Mouse (Mus musculus): ENCODE data around the gene Timm50. TPM values are rescaled to one million over a fixed set of nuclear protein-coding genes. Genes with fewer than 3 reads are reported as not detected.

The Timm50 gene
- 9.9 TPM for polyA plus RNA-seq (2014; fragmentation: Illumina TruSeq; extraction: RNeasy Lipid Tissue Mini Kit (QIAGEN cat#74804))

GRCm38 (mm10) chr7:28311926-28312543, at the start of gene Timm50:
Gene Timm50, minus strand, starts transcription at chr7:28312072.

GRCm38 (mm10) chr7:28350155-28350883, 38.4 kb upstream of the Timm50 start, which contains the start of gene Rps16:
Gene Rps16, plus strand, starts transcription at chr7:28350652.

GRCm38 (mm10) chr7:28338108-28338998, 26.5 kb upstream of the Timm50 start, which contains the start of gene Supt5:
Gene Supt5, minus strand, starts transcription at chr7:28338746.

GRCm38 (mm10) chr7:28301616-28302433, 10.0 kb downstream of the Timm50 start, which contains the start of gene Dll3:
Gene Dll3, minus strand, starts transcription at chr7:28302238.

GRCm38 (mm10) chr7:28290638-28291590, 21.0 kb downstream of the Timm50 start, which contains the start of gene Selenov:
Gene Selenov, minus strand, starts transcription at chr7:28291186.

GRCm38 (mm10) chr7:28277615-28278278, 34.1 kb downstream of the Timm50 start, which contains the start of gene Eid2b:
Gene Eid2b, plus strand, starts transcription at chr7:28277739.

GRCm38 (mm10) chr7:28267129-28268041, 44.5 kb downstream of the Timm50 start, which contains the start of gene Eid2:
Gene Eid2, plus strand, starts transcription at chr7:28267881.

Other genes starting within 250 kb of the Timm50 start
- 0.20 TPM for gene Fcgbp, start 240.8 kb downstream of the Timm50 start, polyA plus RNA-seq (2014; fragmentation: Illumina TruSeq; extraction: RNeasy Lipid Tissue Mini Kit (QIAGEN cat#74804))
- gene 9530053A07Rik, start 182.6 kb downstream of the Timm50 start, polyA plus RNA-seq (2014; fragmentation: Illumina TruSeq; extraction: RNeasy Lipid Tissue Mini Kit (QIAGEN cat#74804)): not detected
- gene Fbl, start 142.4 kb downstream of the Timm50 start, polyA plus RNA-seq (2014; fragmentation: Illumina TruSeq; extraction: RNeasy Lipid Tissue Mini Kit (QIAGEN cat#74804)): 16.9 TPM
- 0.51 TPM for gene Dyrk1b, start 132.6 kb downstream of the Timm50 start, polyA plus RNA-seq (2014; fragmentation: Illumina TruSeq; extraction: RNeasy Lipid Tissue Mini Kit (QIAGEN cat#74804))
- 21.1 TPM for gene Eid2, start 44.2 kb downstream of the Timm50 start, polyA plus RNA-seq (2014; fragmentation: Illumina TruSeq; extraction: RNeasy Lipid Tissue Mini Kit (QIAGEN cat#74804))
- gene Eid2b, start 34.3 kb downstream of the Timm50 start, polyA plus RNA-seq (2014; fragmentation: Illumina TruSeq; extraction: RNeasy Lipid Tissue Mini Kit (QIAGEN cat#74804)): 15.6 TPM
- not detected for gene Selenov, start 20.9 kb downstream of the Timm50 start, polyA plus RNA-seq (2014; fragmentation: Illumina TruSeq; extraction: RNeasy Lipid Tissue Mini Kit (QIAGEN cat#74804))
- gene Dll3, start 9.8 kb downstream of the Timm50 start, polyA plus RNA-seq (2014; fragmentation: Illumina TruSeq; extraction: RNeasy Lipid Tissue Mini Kit (QIAGEN cat#74804)): not detected
- 39.3 TPM for gene Supt5, start 26.7 kb upstream of the Timm50 start, polyA plus RNA-seq (2014; fragmentation: Illumina TruSeq; extraction: RNeasy Lipid Tissue Mini Kit (QIAGEN cat#74804))
- 321 TPM for gene Rps16, start 38.6 kb upstream of the Timm50 start, polyA plus RNA-seq (2014; fragmentation: Illumina TruSeq; extraction: RNeasy Lipid Tissue Mini Kit (QIAGEN cat#74804))
- 1.9 TPM for gene Plekhg2, start 60.5 kb upstream of the Timm50 start, polyA plus RNA-seq (2014; fragmentation: Illumina TruSeq; extraction: RNeasy Lipid Tissue Mini Kit (QIAGEN cat#74804))
- 10.9 TPM for gene Zfp36, start 68.2 kb upstream of the Timm50 start, polyA plus RNA-seq (2014; fragmentation: Illumina TruSeq; extraction: RNeasy Lipid Tissue Mini Kit (QIAGEN cat#74804))
- 2.1 TPM for gene Med29, start 80.6 kb upstream of the Timm50 start, polyA plus RNA-seq (2014; fragmentation: Illumina TruSeq; extraction: RNeasy Lipid Tissue Mini Kit (QIAGEN cat#74804))
- 50.9 TPM for gene Paf1, start 80.9 kb upstream of the Timm50 start, polyA plus RNA-seq (2014; fragmentation: Illumina TruSeq; extraction: RNeasy Lipid Tissue Mini Kit (QIAGEN cat#74804))
- 2.7 TPM for gene Gmfg, start 125.4 kb upstream of the Timm50 start, polyA plus RNA-seq (2014; fragmentation: Illumina TruSeq; extraction: RNeasy Lipid Tissue Mini Kit (QIAGEN cat#74804))
- gene Lrfn1, start 139.9 kb upstream of the Timm50 start, polyA plus RNA-seq (2014; fragmentation: Illumina TruSeq; extraction: RNeasy Lipid Tissue Mini Kit (QIAGEN cat#74804)): 0.80 TPM
- not detected for gene Ifnl2, start 198.4 kb upstream of the Timm50 start, polyA plus RNA-seq (2014; fragmentation: Illumina TruSeq; extraction: RNeasy Lipid Tissue Mini Kit (QIAGEN cat#74804))
- gene Ifnl3, start 210.8 kb upstream of the Timm50 start, polyA plus RNA-seq (2014; fragmentation: Illumina TruSeq; extraction: RNeasy Lipid Tissue Mini Kit (QIAGEN cat#74804)): not detected
- not detected for gene Sycn, start 228.8 kb upstream of the Timm50 start, polyA plus RNA-seq (2014; fragmentation: Illumina TruSeq; extraction: RNeasy Lipid Tissue Mini Kit (QIAGEN cat#74804))
- not detected for gene Nccrp1, start 235.2 kb upstream of the Timm50 start, polyA plus RNA-seq (2014; fragmentation: Illumina TruSeq; extraction: RNeasy Lipid Tissue Mini Kit (QIAGEN cat#74804))